Mouse (Mus musculus) kidney, adult 8-10 months (tissue): ENCODE data around the gene Alg5.

Experiments
- DNase-seq, 2 experiments: peaks; one replicate each; pipeline ENCODE4 v3.0.0; 2022

Alg5 gene

DNA sequence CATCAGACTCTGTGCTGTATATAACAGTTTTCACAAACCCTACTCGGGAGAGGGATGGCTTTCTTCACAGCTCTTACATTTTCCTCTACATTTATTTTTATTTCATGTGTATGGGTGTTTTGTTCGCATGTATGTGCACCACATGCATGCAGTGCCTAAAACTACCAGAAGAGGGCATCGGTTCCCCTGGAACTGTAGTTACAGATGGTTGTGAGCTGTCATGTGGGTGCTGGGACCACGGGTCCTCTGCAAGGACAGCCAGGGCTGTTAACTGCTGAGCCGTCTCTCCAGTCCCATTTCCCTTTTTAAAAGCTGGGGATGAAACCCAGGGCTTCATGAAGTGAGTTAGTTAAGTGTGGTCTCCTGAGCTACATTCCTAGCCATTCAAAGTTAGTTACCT is 60.0 kb downstream of the Alg5 start:
- no peak for DNase-seq

- no peak for DNase-seq
Measured at GRCm38 (mm10) chr3:54795806-54796205, 60.5 kb downstream of the Alg5 start.

- DNase-seq: peak; percentile 43 to 64
Measured at GRCm38 (mm10) chr3:54797211-54797610, 61.9 kb downstream of the Alg5 start.
